ENCODE assay signal across 11 mouse cellular contexts in genomic region chr7:101393015-101393414, GRCm38 (mm10). TPM values are rescaled to one million over a fixed set of nuclear protein-coding genes. Genes with fewer than 3 reads are reported as not detected.
DNase-seq lines count a peak whose midpoint lies in the region; ATAC-seq and TF ChIP-seq lines count a peak whose summit lies in the region.
"Had no signal": no experiment of that assay in that cellular context is flagged by ENCODE, and none has a peak within 500 bp of the region (broad histone marks: within the 10 kb centered on the region; RNA-seq: fewer than 3 reads in every experiment).

No protein-coding gene starts in this region.

- no peak for ATAC-seq in hindbrain, embryonic 12.5 days (ENCODE audit: low FRiP score)
- no peak for ATAC-seq in hindbrain, embryonic 16.5 days
- no peak for ATAC-seq in heart, embryonic 12.5 days (ENCODE audit: insufficient number of reproducible peaks, low FRiP score)
- ATAC-seq in limb, embryonic 11.5 days (ENCODE audit: insufficient number of reproducible peaks, low FRiP score, low TSS enrichment, low read depth): no peak

- H3K27ac ChIP-seq in hindbrain, embryonic 12.5 days: peak overlapping the region; percentile 36; the same call in 1 of the 2 replicates
- no peak overlapping the region; the same call in 1 of the 2 replicates for H3K27ac ChIP-seq in hindbrain, embryonic 16.5 days (ENCODE audit: low read depth, low read length)
- peak overlapping the region; percentile 74 for H3K27ac ChIP-seq in heart, embryonic 12.5 days (ENCODE audit: poor library complexity, severe bottlenecking)
- 0 out of 2 replicates have a peak overlapping the region, but pooled peaks have one; percentile 64 for H3K27ac ChIP-seq in limb, embryonic 11.5 days (replicated peaks; ENCODE audit: low read depth, low read length)
- H3K27ac ChIP-seq: neural tube, embryonic 12.5 days had no signal

- WGBS in hindbrain, embryonic 12.5 days: 64% methylated on average over 4 of the region's 4 CpGs
- 45% methylated on average over 4 of the region's 4 CpGs for WGBS in hindbrain, embryonic 16.5 days
- WGBS in heart, embryonic 12.5 days: 18% methylated on average over 4 of the region's 4 CpGs
- 41% methylated on average over 4 of the region's 4 CpGs for WGBS in limb, embryonic 11.5 days

- no peaks in the 10 kb centered on the region for H3K36me3 ChIP-seq in hindbrain, embryonic 12.5 days
- no peaks in the 10 kb centered on the region for H3K36me3 ChIP-seq in hindbrain, embryonic 16.5 days (ENCODE audit: control insufficient read depth, insufficient read depth, low read length)
- peaks cover 65% of the 10 kb centered on the region for H3K36me3 ChIP-seq in E14TG2a.4 (ENCODE audit: insufficient read depth, low read length)
- H3K36me3 ChIP-seq in heart, embryonic 12.5 days: peaks cover 27% of the 10 kb centered on the region
- H3K36me3 ChIP-seq in limb, embryonic 11.5 days (ENCODE audit: control insufficient read depth, insufficient read depth, low read length): no peaks in the 10 kb centered on the region
- H3K36me3 ChIP-seq: neural tube, embryonic 12.5 days had no signal

- TF ChIP-seq CTCF in E14TG2a.4 (conservative IDR thresholded peaks at IDR 0.05; ENCODE audit: low read length): no peak

- no peaks in the 10 kb centered on the region for H3K27me3 ChIP-seq in hindbrain, embryonic 12.5 days
- no peaks in the 10 kb centered on the region for H3K27me3 ChIP-seq in hindbrain, embryonic 16.5 days (replicated peaks; ENCODE audit: control insufficient read depth, insufficient read depth, low read length)
- H3K27me3 ChIP-seq in E14TG2a.4 (ENCODE audit: insufficient read depth, low read length): no peaks in the 10 kb centered on the region
- no peaks in the 10 kb centered on the region for H3K27me3 ChIP-seq in heart, embryonic 12.5 days (replicated peaks)
- H3K27me3 ChIP-seq in limb, embryonic 11.5 days (ENCODE audit: control insufficient read depth, insufficient read depth, low read length): no peaks in the 10 kb centered on the region
- H3K27me3 ChIP-seq: neural tube, embryonic 12.5 days had no signal

- peaks cover 13% of the 10 kb centered on the region for H3K4me1 ChIP-seq in hindbrain, embryonic 12.5 days
- no peaks in the 10 kb centered on the region for H3K4me1 ChIP-seq in hindbrain, embryonic 16.5 days (ENCODE audit: control insufficient read depth, insufficient read depth, low read depth, low read length)
- H3K4me1 ChIP-seq in E14TG2a.4 (replicated peaks; ENCODE audit: low read depth, low read length): peaks cover 55% of the 10 kb centered on the region
- H3K4me1 ChIP-seq in heart, embryonic 12.5 days (replicated peaks): peaks cover 67% of the 10 kb centered on the region
- H3K4me1 ChIP-seq in limb, embryonic 11.5 days (ENCODE audit: control insufficient read depth, insufficient read depth, low read length): peaks cover 23% of the 10 kb centered on the region

- no peaks in the 10 kb centered on the region for H3K9me3 ChIP-seq in hindbrain, embryonic 12.5 days (replicated peaks)
- H3K9me3 ChIP-seq in hindbrain, embryonic 16.5 days (ENCODE audit: control insufficient read depth, low read length): no peaks in the 10 kb centered on the region
- peaks cover 12% of the 10 kb centered on the region for H3K9me3 ChIP-seq in E14TG2a.4 (ENCODE audit: low read length)
- H3K9me3 ChIP-seq in heart, embryonic 12.5 days (replicated peaks): no peaks in the 10 kb centered on the region
- H3K9me3 ChIP-seq in limb, embryonic 11.5 days (ENCODE audit: control insufficient read depth, low read length): no peaks in the 10 kb centered on the region
- H3K9me3 ChIP-seq: neural tube, embryonic 12.5 days had no signal

- no peak overlapping the region for H3K9ac ChIP-seq in hindbrain, embryonic 12.5 days
- no peak overlapping the region for H3K9ac ChIP-seq in hindbrain, embryonic 16.5 days (ENCODE audit: low read depth, low read length)
- H3K9ac ChIP-seq in heart, embryonic 12.5 days: no peak overlapping the region; the same call in 1 of the 2 replicates
- H3K9ac ChIP-seq in limb, embryonic 11.5 days (ENCODE audit: low read length): no peak overlapping the region
- H3K9ac ChIP-seq: neural tube, embryonic 12.5 days had no signal

- no peak overlapping the region for H3K4me3 ChIP-seq in hindbrain, embryonic 12.5 days
- H3K4me3 ChIP-seq in hindbrain, embryonic 16.5 days (ENCODE audit: low read length): no peak overlapping the region
- peak overlapping the region; percentile 59 for H3K4me3 ChIP-seq in E14TG2a.4 (replicated peaks; ENCODE audit: low read length)
- H3K4me3 ChIP-seq in heart, embryonic 12.5 days: no peak overlapping the region
- no peak overlapping the region for H3K4me3 ChIP-seq in limb, embryonic 11.5 days (ENCODE audit: low read depth, low read length)
- H3K4me3 ChIP-seq: neural tube, embryonic 12.5 days had no signal

- DNase-seq in limb, embryonic 11.5 days (ENCODE audit: low spot score): no peak
- DNase-seq in T-cell, adult 2 months (ENCODE audit: low spot score): no peak
- DNase-seq in left cerebral cortex, adult 8-10 months (ENCODE audit: low spot score in 2 of 2): no peak
- no peak for DNase-seq in layer of hippocampus, adult 9-10 months (ENCODE audit: low spot score)
- DNase-seq: cerebellum, adult 9-10 months had no signal

- no peak overlapping the region for H3K4me2 ChIP-seq in hindbrain, embryonic 12.5 days (replicated peaks)
- H3K4me2 ChIP-seq in hindbrain, embryonic 16.5 days (ENCODE audit: low read length): no peak overlapping the region
- H3K4me2 ChIP-seq in heart, embryonic 12.5 days: no peak overlapping the region
- no peak overlapping the region for H3K4me2 ChIP-seq in limb, embryonic 11.5 days (ENCODE audit: low read depth, severe bottlenecking)
- H3K4me2 ChIP-seq: neural tube, embryonic 12.5 days had no signal

RNA-seq across cellular contexts. Expression of gene Gm45837, which starts 17.7 kb away (rescaled TPM):
- not detected in 2 replicates for polyA plus RNA-seq in hindbrain, embryonic 12.5 days (2016; fragmentation: Nextera tagmentation; extraction: Ambion mirVana)
- 0.61 TPM in 1 of 2 replicates, not detected in the other for polyA plus RNA-seq in hindbrain, embryonic 16.5 days (2015; fragmentation: Nextera tagmentation; extraction: Ambion mirVana)
- polyA plus RNA-seq in heart, embryonic 12.5 days (2016; fragmentation: Nextera tagmentation; extraction: Ambion mirVana): 0.74 and 2.9 TPM in 2 replicates
- 0.21 TPM in 1 of 2 replicates, not detected in the other for polyA plus RNA-seq in limb, embryonic 11.5 days (2014; fragmentation: Nextera tagmentation; extraction: Ambion mirVana)
- total RNA-seq in left cerebral cortex, adult 8-10 months (2022): 1 to 10 TPM in 2 of 4 experiments, not detected in 2; 1.2 to 1.6 TPM
- total RNA-seq: megakaryocyte progenitor cell, adult 5-6 weeks had no signal
- polyA plus RNA-seq: neural tube, embryonic 12.5 days had no signal

RNA-seq across cellular contexts. Expression of gene Pde2a, which starts 28.5 kb away (rescaled TPM):
- polyA plus RNA-seq in hindbrain, embryonic 12.5 days (2016; fragmentation: Nextera tagmentation; extraction: Ambion mirVana): 26.9 and 27.4 TPM in 2 replicates
- 33.5 and 41.6 TPM in 2 replicates for polyA plus RNA-seq in hindbrain, embryonic 16.5 days (2015; fragmentation: Nextera tagmentation; extraction: Ambion mirVana)
- polyA plus RNA-seq in heart, embryonic 12.5 days (2016; fragmentation: Nextera tagmentation; extraction: Ambion mirVana): 3.2 and 6.2 TPM in 2 replicates
- 6.9 TPM in 2 replicates for polyA plus RNA-seq in limb, embryonic 11.5 days (2014; fragmentation: Nextera tagmentation; extraction: Ambion mirVana)
- 100 to 1,000 TPM; 370 to 394 (median 377) TPM for total RNA-seq in left cerebral cortex, adult 8-10 months (2022)

RNA-seq across cellular contexts. Expression of gene Arap1, which starts 45.1 kb away (rescaled TPM):
- polyA plus RNA-seq in hindbrain, embryonic 12.5 days (2016; fragmentation: Nextera tagmentation; extraction: Ambion mirVana): 17.2 and 26.9 TPM in 2 replicates
- 12.8 and 13.8 TPM in 2 replicates for polyA plus RNA-seq in hindbrain, embryonic 16.5 days (2015; fragmentation: Nextera tagmentation; extraction: Ambion mirVana)
- 19.9 and 22.5 TPM in 2 replicates for polyA plus RNA-seq in heart, embryonic 12.5 days (2016; fragmentation: Nextera tagmentation; extraction: Ambion mirVana)
- 14.3 and 16.6 TPM in 2 replicates for polyA plus RNA-seq in limb, embryonic 11.5 days (2014; fragmentation: Nextera tagmentation; extraction: Ambion mirVana)
- 10 to 100 TPM; 19.6 to 32.5 (median 25.3) TPM for total RNA-seq in left cerebral cortex, adult 8-10 months (2022)
